ENCODE assay signal across 18 mouse cellular contexts in the genomic region with DNA sequence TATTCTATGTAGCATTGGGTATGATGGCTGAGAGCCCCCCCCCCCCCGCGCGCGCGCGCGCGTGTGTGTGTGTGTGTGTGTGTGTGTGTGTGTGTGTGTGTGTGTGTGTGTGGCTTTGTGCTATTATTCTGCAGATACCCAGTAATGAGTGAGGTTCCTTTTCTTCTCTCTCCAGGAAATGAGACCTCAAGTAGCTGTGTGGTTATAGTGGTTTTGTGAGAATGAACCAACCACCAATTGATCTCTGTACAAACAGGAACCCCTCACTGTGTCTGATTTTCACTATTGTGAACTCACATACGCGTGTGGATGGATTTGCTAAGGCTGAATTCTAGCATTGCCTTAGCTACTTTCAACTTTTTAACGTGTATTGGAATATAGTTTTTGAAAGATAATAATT.
DNase-seq lines count a peak whose midpoint lies in the region; ATAC-seq and TF ChIP-seq lines count a peak whose summit lies in the region.
"Had no signal": no experiment of that assay in that cellular context is flagged by ENCODE, and none has a peak within 500 bp of the region (broad histone marks: within the 10 kb centered on the region; RNA-seq: fewer than 3 reads in every experiment).

No protein-coding gene starts in this region.

- no peak overlapping the region for H3K27ac ChIP-seq in midbrain, embryonic 11.5 days (ENCODE audit: low read depth, low read length)
- H3K27ac ChIP-seq in midbrain, embryonic 14.5 days (replicated peaks; ENCODE audit: low read depth, low read length): no peak overlapping the region
- H3K27ac ChIP-seq in olfactory bulb, adult 2 months (ENCODE audit: insufficient read depth, low read depth, low read length): no peak overlapping the region
- H3K27ac ChIP-seq: forebrain, embryonic 13.5 days; heart, embryonic 15.5 days; limb, embryonic 10.5 days; liver, embryonic 13.5 days; midbrain, embryonic 15.5 days; neural tube, embryonic 13.5 days had no signal

- 0 out of 2 replicates have a peak, but pooled peaks cover 2% of the 10 kb centered on the region for H3K4me1 ChIP-seq in midbrain, embryonic 11.5 days (ENCODE audit: control insufficient read depth, insufficient read depth, low read length)
- H3K4me1 ChIP-seq in midbrain, embryonic 14.5 days (ENCODE audit: control insufficient read depth, insufficient read depth, low read length): no peaks in the 10 kb centered on the region
- peaks cover 81% of the 10 kb centered on the region for H3K4me1 ChIP-seq in G1E (ENCODE audit: insufficient read depth, low read depth, low read length)
- peaks cover 25% of the 10 kb centered on the region for H3K4me1 ChIP-seq in olfactory bulb, adult 2 months (ENCODE audit: control insufficient read depth, insufficient read depth, low read length)

- no peaks in the 10 kb centered on the region for H3K36me3 ChIP-seq in midbrain, embryonic 11.5 days (ENCODE audit: control insufficient read depth, insufficient read depth, low read length)
- H3K36me3 ChIP-seq in midbrain, embryonic 14.5 days (ENCODE audit: control insufficient read depth, insufficient read depth, low read length): no peaks in the 10 kb centered on the region
- H3K36me3 ChIP-seq in G1E (replicated peaks): peaks cover 78% of the 10 kb centered on the region
- H3K36me3 ChIP-seq: heart, embryonic 15.5 days; limb, embryonic 10.5 days; liver, embryonic 13.5 days; midbrain, embryonic 15.5 days; neural tube, embryonic 13.5 days had no signal

- no peak overlapping the region for H3K9ac ChIP-seq in midbrain, embryonic 11.5 days (ENCODE audit: low read length)
- H3K9ac ChIP-seq in midbrain, embryonic 14.5 days (replicated peaks; ENCODE audit: low read length): no peak overlapping the region
- H3K9ac ChIP-seq: forebrain, embryonic 13.5 days; heart, embryonic 15.5 days; liver, embryonic 13.5 days; midbrain, embryonic 15.5 days; neural tube, embryonic 13.5 days had no signal

- H3K4me3 ChIP-seq in midbrain, embryonic 11.5 days (ENCODE audit: low read depth, low read length): no peak overlapping the region
- H3K4me3 ChIP-seq in midbrain, embryonic 14.5 days (replicated peaks; ENCODE audit: low read depth, low read length): no peak overlapping the region
- H3K4me3 ChIP-seq in G1E (ENCODE audit: low read depth, low read length): no peak overlapping the region
- H3K4me3 ChIP-seq in olfactory bulb, adult 2 months (ENCODE audit: insufficient read depth, low read depth, low read length): peak overlapping the region; percentile 26; the same call in 1 of the 2 replicates
- H3K4me3 ChIP-seq: forebrain, embryonic 13.5 days; heart, embryonic 15.5 days; limb, embryonic 10.5 days; liver, embryonic 13.5 days; midbrain, embryonic 15.5 days; neural tube, embryonic 13.5 days had no signal

- 96% methylated on average over 9 of the region's 11 CpGs for WGBS in midbrain, embryonic 11.5 days
- WGBS in midbrain, embryonic 14.5 days: 95% methylated on average over 8 of the region's 11 CpGs
- 63% methylated on average over 11 of the region's 11 CpGs for WGBS in olfactory bulb, adult 2 months

- H3K9me3 ChIP-seq in midbrain, embryonic 11.5 days (ENCODE audit: control insufficient read depth, low read length): no peaks in the 10 kb centered on the region
- H3K9me3 ChIP-seq in midbrain, embryonic 14.5 days (ENCODE audit: control insufficient read depth, low read length): no peaks in the 10 kb centered on the region
- H3K9me3 ChIP-seq in G1E (replicated peaks): no peaks in the 10 kb centered on the region
- H3K9me3 ChIP-seq: forebrain, embryonic 13.5 days; heart, embryonic 15.5 days; limb, embryonic 10.5 days; liver, embryonic 13.5 days; midbrain, embryonic 15.5 days; neural tube, embryonic 13.5 days had no signal

- no peak overlapping the region for H3K4me2 ChIP-seq in midbrain, embryonic 11.5 days
- no peak overlapping the region for H3K4me2 ChIP-seq in midbrain, embryonic 14.5 days (ENCODE audit: low read length)
- H3K4me2 ChIP-seq: forebrain, embryonic 13.5 days; heart, embryonic 15.5 days; liver, embryonic 13.5 days; midbrain, embryonic 15.5 days; neural tube, embryonic 13.5 days had no signal

- no peak for TF ChIP-seq CTCF in G1E (IDR thresholded peaks at IDR 0.05; ENCODE audit: low read depth, low read length)
- no peak for TF ChIP-seq CTCF in olfactory bulb, adult 2 months (IDR thresholded peaks at IDR 0.05; ENCODE audit: insufficient read depth, low read depth, low read length)

- DNase-seq in midbrain, embryonic 11.5 days (ENCODE audit: low spot score, missing footprints): peak; percentile 26
- DNase-seq in midbrain, embryonic 14.5 days: no peak
- DNase-seq in G1E (ENCODE audit: low spot score): peak; percentile 30
- DNase-seq in left cerebral cortex, adult 8-10 months (ENCODE audit: low spot score in 2 of 2): no peak
- no peak for DNase-seq in adrenal gland, postnatal 25 days
- no peak for DNase-seq in layer of hippocampus, postnatal 36 days
- DNase-seq: adrenal gland, adult 8-10 months; cerebellum, adult 9-10 months; kidney, postnatal 25 days; liver, embryonic 13.5 days; lung, postnatal 10 days had no signal

- ATAC-seq in midbrain, embryonic 11.5 days (ENCODE audit: low FRiP score): no peak
- ATAC-seq in midbrain, embryonic 14.5 days (ENCODE audit: low FRiP score, low TSS enrichment): no peak
- no peak for ATAC-seq in G1E (ENCODE audit: extremely low read depth, insufficient number of reproducible peaks, low FRiP score, poor library complexity, severe bottlenecking)
- peak; percentile 92 to 94 for ATAC-seq in hematopoietic stem cell, adult 5-6 weeks (replicated peaks in 1 of 2; ENCODE audit: insufficient read depth in 1 of 2, low FRiP score in 2 of 2, low TSS enrichment in 1 of 2, low read depth in 1 of 2, poor library complexity in 2 of 2, severe bottlenecking in 2 of 2)
- ATAC-seq: forebrain, embryonic 13.5 days; midbrain, embryonic 15.5 days had no signal

- no peak for TF ChIP-seq POLR2A in olfactory bulb, adult 2 months (IDR thresholded peaks at IDR 0.05; ENCODE audit: insufficient read depth, low read depth, low read length)

- H3K27me3 ChIP-seq in midbrain, embryonic 11.5 days (ENCODE audit: control insufficient read depth, insufficient read depth, low read length): no peaks in the 10 kb centered on the region
- H3K27me3 ChIP-seq in midbrain, embryonic 14.5 days (ENCODE audit: control insufficient read depth, insufficient read depth, low read length): no peaks in the 10 kb centered on the region
- no peaks in the 10 kb centered on the region for H3K27me3 ChIP-seq in G1E (ENCODE audit: insufficient read depth, low read length)
- H3K27me3 ChIP-seq: forebrain, embryonic 13.5 days; heart, embryonic 15.5 days; liver, embryonic 13.5 days; midbrain, embryonic 15.5 days; neural tube, embryonic 13.5 days had no signal

Comparison
In these comparisons a context has a peak if more than half of its experiments do, and no peak if none do; other contexts are left out.
1. DNase-seq: peak in midbrain, embryonic 11.5 days (single experiment) and G1E (single experiment); none in midbrain, embryonic 14.5 days (single experiment), left cerebral cortex, adult 8-10 months (0 of 2), adrenal gland, postnatal 25 days (single experiment) and layer of hippocampus, postnatal 36 days (0 of 2).
2. ATAC-seq: peak in hematopoietic stem cell, adult 5-6 weeks (2 of 2); none in midbrain, embryonic 11.5 days (single experiment), midbrain, embryonic 14.5 days (single experiment) and G1E (single experiment).